In the genomic region with DNA sequence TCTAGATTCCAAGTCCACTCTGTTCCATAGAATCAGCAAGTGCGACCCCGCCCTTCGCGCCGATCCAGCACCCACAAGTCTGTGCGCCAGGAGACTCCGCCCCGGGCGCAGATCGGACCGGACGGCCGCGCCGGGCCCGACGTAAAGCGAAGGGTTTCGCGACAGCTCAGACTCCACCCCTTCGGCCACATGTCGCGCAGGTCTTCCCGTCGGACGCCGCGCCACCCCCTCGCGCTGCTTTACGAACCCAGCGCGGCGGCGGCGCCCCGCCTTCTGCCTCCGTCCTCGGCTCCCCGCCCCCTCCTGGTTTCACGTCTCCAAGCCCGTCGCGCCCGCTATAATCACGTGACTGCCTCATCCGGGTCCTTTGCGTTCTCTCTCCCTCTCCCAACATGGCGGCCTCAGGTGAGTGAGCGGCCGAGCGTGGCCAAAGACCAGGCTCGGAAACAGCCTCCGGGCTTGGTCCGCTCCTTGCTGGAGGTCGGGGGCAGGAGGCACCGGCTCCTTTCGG, we compare ENCODE assay signal across 8 mouse cellular contexts. TPM values are rescaled to one million over a fixed set of nuclear protein-coding genes. Genes with fewer than 3 reads are reported as not detected.
DNase-seq lines count a peak whose midpoint lies in the region; ATAC-seq lines count a peak whose summit lies in the region.

A gene (plus strand): TSS at position 215 of the 511 bp plus-strand sequence.

- ATAC-seq in intestine, embryonic 14.5 days (replicated peaks; ENCODE audit: low FRiP score, low TSS enrichment, low read depth), result peak; percentile 92

- peaks cover 11% of the 10 kb centered on the region for H3K4me1 ChIP-seq in intestine, embryonic 14.5 days (replicated peaks; ENCODE audit: control insufficient read depth, insufficient read depth, low read length)

- no peaks in the 10 kb centered on the region for H3K9me3 ChIP-seq in intestine, embryonic 14.5 days (ENCODE audit: control insufficient read depth, low read length)

- peak within 1 kb of the TSS; percentile 94 for H3K27ac ChIP-seq in intestine, embryonic 14.5 days (ENCODE audit: low read depth)

- peak within 1 kb of the TSS; percentile 97 for H3K9ac ChIP-seq in intestine, embryonic 14.5 days (ENCODE audit: low read length)

- no peaks in the 10 kb centered on the region for H3K27me3 ChIP-seq in intestine, embryonic 14.5 days (replicated peaks; ENCODE audit: control insufficient read depth, insufficient read depth, low read length)

- H3K36me3 ChIP-seq in intestine, embryonic 14.5 days (ENCODE audit: control insufficient read depth, insufficient read depth, low read length), result no peaks in the 10 kb centered on the region; the same call in 1 of the 2 replicates

- H3K4me3 ChIP-seq in intestine, embryonic 14.5 days (ENCODE audit: low read depth, low read length), result peak within 1 kb of the TSS; percentile 100

- intact Hi-C loops in left cerebral cortex, postnatal 14 days (cut with DNase I), result no loop called here

- WGBS in intestine, embryonic 14.5 days, result under 1% methylated on average over 57 of the region's 58 CpGs

- H3K4me2 ChIP-seq in intestine, embryonic 14.5 days (ENCODE audit: low read length), result peak within 1 kb of the TSS; percentile 93

- peak; percentile 96 for DNase-seq in adrenal gland, adult 18-20 months (ENCODE audit: low spot score in 2 of 2)
- peak; percentile 100 for DNase-seq in embryo, embryonic 11 days
- DNase-seq in gastrocnemius, postnatal 25 days, result peak; percentile 99
- DNase-seq in intestine, embryonic 14.5 days (ENCODE audit: low spot score), result peak; percentile 99
- peak; percentile 99 to 100 for DNase-seq in left cerebral cortex, postnatal 14 days (ENCODE audit: low spot score in 2 of 2)
- peak; percentile 100 for DNase-seq in mesoderm, embryonic 11.5 days (ENCODE audit: low read depth, low spot score)
- peak; percentile 99 for DNase-seq in right cerebral cortex, postnatal 36 days (ENCODE audit: low spot score in 2 of 2)
- DNase-seq in yolk sac, embryonic 10.5 days (ENCODE audit: low spot score), result peak; percentile 99

RNA-seq across cellular contexts. Expression of the gene that starts here (rescaled TPM):
- 100 to 1,000 TPM; 197 to 252 TPM for total RNA-seq in adrenal gland, adult 18-20 months (2021)
- total RNA-seq in gastrocnemius, postnatal 25 days (2021), result 100 to 1,000 TPM; 141 to 145 TPM
- polyA plus RNA-seq in intestine, embryonic 14.5 days (2014; fragmentation: Nextera tagmentation; extraction: Ambion mirVana), result 141 and 152 TPM in 2 replicates
- 100 to 1,000 TPM; 167 to 168 TPM for total RNA-seq in left cerebral cortex, postnatal 14 days (2021)

Comparison
In these comparisons a context has a peak if more than half of its experiments do, and no peak if none do; other contexts are left out.
1. Peak in every context shown above with its lines: DNase-seq, ATAC-seq, H3K4me3 ChIP-seq and H3K27ac ChIP-seq.